Mouse (Mus musculus) adrenal gland, postnatal 14 days (tissue): ENCODE measurements at regions not wholly inside any gene's neighbourhood (a gene's known extent, or its start where the extent isn't known, plus 50 kb on each side); places are given as distances from the start of the nearest gene placed in this dataset.

Experiments
- DNase-seq: peaks from one replicate; pipeline ENCODE4 v3.0.0; 2021; ENCODE audit warnings: mixed read lengths

GRCm38 (mm10) chr3:8440701-8441365 is 1169.1 kb downstream of the Zfp704 start:
- peak; percentile 57 for DNase-seq
